18 mouse cellular contexts compared by ENCODE assay signal in genomic region chr6:16636108-16636507, GRCm38 (mm10).
DNase-seq lines count a peak whose midpoint lies in the region; ATAC-seq and TF ChIP-seq lines count a peak whose summit lies in the region.
"Had no signal": no experiment of that assay in that cellular context is flagged by ENCODE, and none has a peak within 500 bp of the region (broad histone marks: within the 10 kb centered on the region; RNA-seq: fewer than 3 reads in every experiment).

No protein-coding gene starts in this region.

- peak; percentile 60; the same call in 1 of the 2 replicates for ATAC-seq in kidney, embryonic 15.5 days (replicated peaks; ENCODE audit: low FRiP score)
- ATAC-seq in embryonic facial prominence, embryonic 14.5 days (ENCODE audit: low read depth) = no peak
- ATAC-seq in midbrain, embryonic 16.5 days = peak; percentile 42; the same call in 1 of the 2 replicates
- ATAC-seq: lung, postnatal 0 days had no signal

- TF ChIP-seq CTCF in gastrocnemius, adult 2 months (IDR thresholded peaks at IDR 0.05) = no peak

- 41% methylated on average over 2 of the region's 2 CpGs for WGBS in kidney, embryonic 15.5 days
- 21% methylated on average over 2 of the region's 2 CpGs for WGBS in embryonic facial prominence, embryonic 14.5 days
- 13% methylated on average over 2 of the region's 2 CpGs for WGBS in midbrain, embryonic 16.5 days

- intact Hi-C loops in gastrocnemius, adult 2 months (cut with DNase I) = no loop called here

- H3K4me1 ChIP-seq in kidney, embryonic 15.5 days = no peaks in the 10 kb centered on the region
- H3K4me1 ChIP-seq in embryonic facial prominence, embryonic 14.5 days (ENCODE audit: control insufficient read depth, insufficient read depth, low read length) = no peaks in the 10 kb centered on the region
- H3K4me1 ChIP-seq in midbrain, embryonic 16.5 days (ENCODE audit: control insufficient read depth, insufficient read depth, low read length) = no peaks in the 10 kb centered on the region
- H3K4me1 ChIP-seq: limb, embryonic 12.5 days; megakaryocyte, embryonic 14.5 days had no signal

- no peaks in the 10 kb centered on the region for H3K27me3 ChIP-seq in kidney, embryonic 15.5 days
- no peaks in the 10 kb centered on the region for H3K27me3 ChIP-seq in embryonic facial prominence, embryonic 14.5 days (replicated peaks; ENCODE audit: control insufficient read depth, insufficient read depth, low read length)
- no peaks in the 10 kb centered on the region for H3K27me3 ChIP-seq in midbrain, embryonic 16.5 days (ENCODE audit: control insufficient read depth, insufficient read depth, low read depth, low read length)
- H3K27me3 ChIP-seq: limb, embryonic 12.5 days; megakaryocyte, embryonic 14.5 days had no signal

- H3K36me3 ChIP-seq in kidney, embryonic 15.5 days = no peaks in the 10 kb centered on the region
- no peaks in the 10 kb centered on the region for H3K36me3 ChIP-seq in embryonic facial prominence, embryonic 14.5 days (ENCODE audit: control insufficient read depth, insufficient read depth, low read length)
- no peaks in the 10 kb centered on the region for H3K36me3 ChIP-seq in midbrain, embryonic 16.5 days (ENCODE audit: control insufficient read depth, insufficient read depth, low read length)
- H3K36me3 ChIP-seq: limb, embryonic 12.5 days had no signal

- no peak overlapping the region for H3K27ac ChIP-seq in kidney, embryonic 15.5 days
- H3K27ac ChIP-seq in embryonic facial prominence, embryonic 14.5 days (replicated peaks; ENCODE audit: low read depth, low read length) = no peak overlapping the region
- no peak overlapping the region for H3K27ac ChIP-seq in midbrain, embryonic 16.5 days (ENCODE audit: low read length)
- no peak overlapping the region for H3K27ac ChIP-seq in gastrocnemius, adult 2 months
- H3K27ac ChIP-seq: limb, embryonic 12.5 days; liver, embryonic 14.5 days had no signal

- H3K4me2 ChIP-seq in kidney, embryonic 15.5 days = no peak overlapping the region
- no peak overlapping the region for H3K4me2 ChIP-seq in embryonic facial prominence, embryonic 14.5 days (ENCODE audit: low read depth, low read length)
- no peak overlapping the region for H3K4me2 ChIP-seq in midbrain, embryonic 16.5 days (ENCODE audit: low read length)
- H3K4me2 ChIP-seq: limb, embryonic 12.5 days had no signal

- DNase-seq in embryo, embryonic 10 days (ENCODE audit: low spot score) = peak; percentile 44
- no peak for DNase-seq in embryo, embryonic 9.5 days (ENCODE audit: extremely low spot score)
- no peak for DNase-seq in kidney, postnatal 4 days
- DNase-seq in embryonic facial prominence, embryonic 14.5 days (ENCODE audit: low spot score) = peak; percentile 18
- DNase-seq in gastrocnemius, adult 2 months = no peak
- no peak for DNase-seq in T-cell, adult 2 months (ENCODE audit: low spot score)
- DNase-seq: adrenal gland, postnatal 10 days; cerebellum, adult 18-20 months; gastrocnemius, postnatal 25 days; kidney, adult 2 months; kidney, postnatal 36 days; thymus, postnatal 36 days had no signal

- no peak overlapping the region for H3K9ac ChIP-seq in kidney, embryonic 15.5 days
- H3K9ac ChIP-seq in embryonic facial prominence, embryonic 14.5 days (ENCODE audit: low read depth, low read length) = no peak overlapping the region
- H3K9ac ChIP-seq in midbrain, embryonic 16.5 days (ENCODE audit: low read depth, low read length) = no peak overlapping the region
- H3K9ac ChIP-seq: limb, embryonic 12.5 days; liver, embryonic 14.5 days had no signal

- no peaks in the 10 kb centered on the region for H3K9me3 ChIP-seq in kidney, embryonic 15.5 days (replicated peaks)
- no peaks in the 10 kb centered on the region for H3K9me3 ChIP-seq in embryonic facial prominence, embryonic 14.5 days (ENCODE audit: control insufficient read depth, low read length)
- H3K9me3 ChIP-seq in midbrain, embryonic 16.5 days (replicated peaks; ENCODE audit: control insufficient read depth, low read length, poor library complexity, severe bottlenecking) = no peaks in the 10 kb centered on the region
- H3K9me3 ChIP-seq: limb, embryonic 12.5 days; megakaryocyte, embryonic 14.5 days had no signal

- no peak overlapping the region for H3K4me3 ChIP-seq in kidney, embryonic 15.5 days (replicated peaks)
- no peak overlapping the region for H3K4me3 ChIP-seq in embryonic facial prominence, embryonic 14.5 days (ENCODE audit: low read depth, low read length)
- H3K4me3 ChIP-seq in midbrain, embryonic 16.5 days (ENCODE audit: low read depth, low read length) = no peak overlapping the region
- no peak overlapping the region for H3K4me3 ChIP-seq in gastrocnemius, adult 2 months
- H3K4me3 ChIP-seq: limb, embryonic 12.5 days; megakaryocyte, embryonic 14.5 days had no signal

Comparison
In these comparisons a context has a peak if more than half of its experiments do, and no peak if none do; other contexts are left out.
1. DNase-seq: peak in embryo, embryonic 10 days (single experiment) and embryonic facial prominence, embryonic 14.5 days (single experiment); none in embryo, embryonic 9.5 days (single experiment), kidney, postnatal 4 days (0 of 2), gastrocnemius, adult 2 months (single experiment) and T-cell, adult 2 months (single experiment).